Mouse (Mus musculus) gastrocnemius, adult 8-10 months (tissue): ENCODE data around the gene Samd10. TPM values are rescaled to one million over a fixed set of nuclear protein-coding genes. Genes with fewer than 3 reads are reported as not detected.
A peak's percentile ranks its signal among the peaks of the same experiment; 100 is the strongest.

Source experiments
- DNase-seq, 2 experiments: peaks; one replicate each; pipeline ENCODE4 v3.0.0; 2022; ENCODE audit warnings: low spot score in 2 of 2
- total RNA-seq, 4 experiments: library from RNA; stranded (reverse); gene quantifications; 2 replicates each; pipeline ENCODE4 v1.2.4; 2022

Gene Samd10
- total RNA-seq, 4 experiments from 2014 or later, result 1.7 to 4.6 (median 3.7) TPM

DNA sequence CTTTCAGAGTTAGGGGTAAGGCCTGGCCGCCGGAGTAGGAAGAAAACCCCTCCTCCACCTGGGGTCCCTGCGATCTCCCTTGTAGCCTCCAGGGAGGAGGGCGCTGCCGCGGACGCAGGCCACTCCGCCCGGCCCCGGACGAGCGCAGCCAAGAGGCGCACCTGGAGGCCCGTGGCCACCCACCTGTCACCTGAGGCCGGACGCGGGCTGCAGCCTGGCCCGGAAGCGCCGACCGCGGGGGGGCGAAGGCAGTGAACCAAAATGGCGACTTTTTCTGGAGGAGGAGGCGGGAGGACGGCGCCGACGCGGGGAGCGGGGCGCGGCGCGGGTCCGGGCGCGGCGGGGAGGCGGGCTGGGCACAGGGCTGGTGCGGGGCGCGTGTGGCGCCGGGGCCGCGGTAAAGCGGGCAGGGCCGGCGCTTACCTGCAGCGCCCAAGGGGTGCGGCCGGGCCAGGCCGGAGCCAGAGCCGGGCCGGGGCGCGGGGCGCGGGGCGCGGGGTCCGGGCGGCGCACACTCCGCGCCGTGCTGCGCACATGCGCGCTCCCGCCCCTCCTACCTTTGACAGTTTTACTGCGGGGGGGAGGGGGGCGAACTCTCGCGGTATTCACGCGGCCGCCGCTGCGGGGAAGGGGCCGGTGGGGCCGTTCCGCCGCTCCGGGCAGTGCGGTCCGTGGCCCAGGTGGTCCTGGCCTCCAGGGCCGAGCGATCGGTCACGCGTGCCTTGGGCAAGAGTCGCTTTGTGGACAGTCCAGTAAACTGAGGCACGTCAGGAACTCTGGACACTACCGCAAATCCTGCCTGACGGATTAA lies 6.6 kb downstream of the Samd10 start, which contains the start of gene Zfp512b:
Gene Zfp512b, minus strand, starts transcription at position 573 of the 811 bp plus-strand sequence.
- DNase-seq, result peak; percentile 44 to 60

- no peak for DNase-seq
Measured at GRCm38 (mm10) chr2:181591528-181592085, 7.4 kb downstream of the Samd10 start, which contains the start of gene Prpf6. Gene Prpf6, plus strand, starts transcription at chr2:181591868.

- no peak for DNase-seq
Measured at GRCm38 (mm10) chr2:181590471-181590870, 8.5 kb downstream of the Samd10 start.

DNA sequence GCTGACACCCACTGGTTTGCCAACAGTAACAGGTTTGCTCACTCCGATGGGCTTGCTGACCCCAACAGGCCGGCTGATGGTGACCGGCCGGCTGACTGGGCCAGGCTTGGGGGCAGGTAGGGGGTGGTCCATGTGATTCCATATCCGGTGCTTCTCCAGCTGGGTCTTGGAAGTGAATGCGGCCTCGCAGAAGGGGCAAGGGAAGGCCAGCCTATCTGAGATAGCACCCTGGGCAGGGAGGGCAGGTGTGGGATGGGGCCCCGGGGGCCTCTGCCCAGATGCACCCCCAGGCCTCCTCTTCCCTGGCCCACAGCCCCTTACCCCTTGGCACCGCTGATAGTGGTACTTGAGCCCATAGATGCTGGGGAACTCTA lies 9.3 kb downstream of the Samd10 start:
- DNase-seq, result no peak

DNA sequence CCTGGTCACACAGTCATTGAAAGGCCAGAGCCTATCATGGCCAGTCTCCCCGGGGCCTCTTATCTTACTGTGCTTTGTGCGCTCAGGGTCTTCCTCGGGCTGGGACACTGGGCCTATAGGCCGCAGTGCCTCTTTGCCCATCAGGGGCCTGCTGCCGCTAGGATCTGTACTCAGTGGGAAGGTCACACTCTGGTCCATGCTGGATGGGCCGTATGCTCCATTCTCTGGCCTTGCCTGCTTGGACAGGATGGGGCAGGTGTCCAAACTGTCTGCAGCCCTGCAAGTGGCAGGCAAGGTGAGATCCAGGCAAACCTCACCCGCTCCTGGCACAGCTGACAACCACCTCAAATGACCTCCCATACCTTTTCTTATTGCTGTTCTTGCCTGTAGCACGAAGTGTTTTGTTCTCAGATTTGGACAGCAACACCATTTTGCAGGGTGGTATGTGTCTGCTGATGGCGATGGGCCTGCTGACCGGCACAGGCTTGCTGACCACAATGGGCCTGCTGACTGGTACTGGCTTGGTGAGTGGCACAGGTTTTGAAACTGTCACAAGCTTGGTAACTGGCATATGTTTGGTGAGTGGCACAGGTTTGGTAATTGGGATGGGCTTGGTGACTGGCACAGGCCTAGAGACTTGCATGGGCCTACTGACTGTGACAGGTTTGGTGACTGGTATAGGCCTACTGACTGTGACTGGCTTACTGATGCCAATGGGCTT lies 9.8 kb downstream of the Samd10 start:
- no peak for DNase-seq

DNA sequence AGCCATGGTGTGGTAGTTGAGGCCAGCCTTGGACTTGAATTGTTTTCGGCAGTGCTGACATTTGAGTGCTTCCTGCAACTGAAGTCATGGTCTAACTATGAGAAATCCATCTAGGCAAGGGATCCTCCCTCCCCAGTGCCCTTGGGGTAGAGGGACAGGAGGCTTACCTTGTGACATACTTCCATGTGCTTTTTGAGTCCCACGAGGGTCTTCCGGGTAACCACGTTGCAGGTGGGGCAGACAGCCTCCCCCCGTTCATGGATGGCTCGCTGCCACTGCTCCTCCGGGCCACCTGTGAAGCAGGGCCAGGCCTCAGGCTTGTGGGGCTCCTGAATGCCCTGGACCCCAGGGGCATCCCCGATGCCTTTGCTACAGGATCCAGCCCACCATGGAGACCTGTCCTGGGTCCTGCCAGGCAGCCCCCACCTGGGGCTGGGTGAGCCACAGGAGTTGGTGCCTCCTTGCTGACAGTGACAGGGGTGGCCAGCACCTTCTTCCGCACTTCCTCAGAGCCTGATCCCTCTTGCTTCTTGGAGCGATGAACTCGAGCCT lies 10.7 kb downstream of the Samd10 start:
- DNase-seq, result no peak

GRCm38 (mm10) chr2:181587796-181588195 lies 11.2 kb downstream of the Samd10 start:
- DNase-seq, result no peak

DNA sequence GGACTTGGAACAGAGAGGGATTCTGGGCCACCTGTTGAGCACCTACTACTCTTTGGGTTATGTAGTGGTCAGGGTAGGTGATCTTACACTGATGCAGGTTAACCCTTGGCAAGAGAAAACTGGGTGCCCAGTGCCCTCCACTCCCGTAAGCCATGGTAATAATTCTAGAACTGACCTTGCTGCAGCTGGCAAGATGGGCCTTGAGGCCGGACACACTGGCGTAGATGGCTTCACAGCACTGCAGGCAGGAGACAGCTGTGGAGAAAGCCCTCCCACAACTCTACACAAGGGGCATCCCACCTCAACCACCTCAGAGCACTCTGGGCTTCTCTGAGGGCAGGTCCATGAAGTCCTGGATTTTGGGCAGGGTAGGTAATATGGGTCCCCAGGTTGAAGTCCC lies 12.9 kb downstream of the Samd10 start:
- DNase-seq, result no peak

DNA sequence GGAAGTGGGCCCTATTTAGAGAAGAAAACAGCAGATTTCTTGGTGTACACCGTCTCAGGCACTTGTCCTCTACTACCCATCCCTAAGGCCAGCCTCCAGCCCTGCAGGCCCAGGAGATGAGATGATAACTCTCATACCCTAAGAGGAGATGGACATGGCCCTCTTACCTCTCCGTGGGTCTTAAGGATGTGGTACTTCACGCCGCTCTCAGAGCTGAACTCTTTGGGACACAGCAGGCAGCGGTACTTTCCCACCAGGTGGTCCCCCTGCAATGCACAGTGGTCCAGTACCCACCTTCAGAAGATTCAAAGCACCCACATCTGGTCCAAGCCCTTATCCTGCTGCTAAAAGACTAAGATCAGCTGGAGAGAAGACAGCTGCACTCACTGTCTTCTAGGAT lies 13.5 kb downstream of the Samd10 start:
- DNase-seq, result no peak

DNA sequence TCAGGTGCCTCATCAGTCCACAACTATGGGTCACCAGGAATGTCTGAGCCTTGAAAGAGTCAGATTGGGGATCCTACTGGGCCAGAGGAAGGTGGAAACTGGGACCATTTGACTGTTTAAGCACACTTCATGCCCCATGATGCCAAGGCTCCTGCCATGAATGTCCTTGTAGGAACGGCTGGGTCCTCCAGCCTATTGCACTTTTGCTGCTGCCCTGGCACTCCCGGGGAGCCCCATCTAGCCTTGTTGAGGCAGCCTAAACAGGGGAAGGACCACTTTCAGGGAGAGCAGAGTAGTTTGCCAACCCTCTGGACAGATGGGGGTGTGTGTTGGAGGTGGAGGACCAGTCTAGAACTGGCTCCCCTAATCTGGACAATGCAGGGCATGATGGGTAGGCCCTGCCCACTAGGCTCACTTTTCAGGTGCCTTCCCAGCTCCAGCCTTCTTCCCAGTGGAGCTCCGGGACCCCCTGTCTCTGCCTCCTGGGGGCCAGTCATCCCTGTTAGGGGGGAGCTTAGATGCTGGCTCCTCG lies 14.5 kb downstream of the Samd10 start, which contains the start of gene Uckl1:
Gene Uckl1, minus strand, starts transcription at position 482 of the 532 bp plus-strand sequence.
- peak in 1 of 2 experiments; percentile 1 for DNase-seq

DNA sequence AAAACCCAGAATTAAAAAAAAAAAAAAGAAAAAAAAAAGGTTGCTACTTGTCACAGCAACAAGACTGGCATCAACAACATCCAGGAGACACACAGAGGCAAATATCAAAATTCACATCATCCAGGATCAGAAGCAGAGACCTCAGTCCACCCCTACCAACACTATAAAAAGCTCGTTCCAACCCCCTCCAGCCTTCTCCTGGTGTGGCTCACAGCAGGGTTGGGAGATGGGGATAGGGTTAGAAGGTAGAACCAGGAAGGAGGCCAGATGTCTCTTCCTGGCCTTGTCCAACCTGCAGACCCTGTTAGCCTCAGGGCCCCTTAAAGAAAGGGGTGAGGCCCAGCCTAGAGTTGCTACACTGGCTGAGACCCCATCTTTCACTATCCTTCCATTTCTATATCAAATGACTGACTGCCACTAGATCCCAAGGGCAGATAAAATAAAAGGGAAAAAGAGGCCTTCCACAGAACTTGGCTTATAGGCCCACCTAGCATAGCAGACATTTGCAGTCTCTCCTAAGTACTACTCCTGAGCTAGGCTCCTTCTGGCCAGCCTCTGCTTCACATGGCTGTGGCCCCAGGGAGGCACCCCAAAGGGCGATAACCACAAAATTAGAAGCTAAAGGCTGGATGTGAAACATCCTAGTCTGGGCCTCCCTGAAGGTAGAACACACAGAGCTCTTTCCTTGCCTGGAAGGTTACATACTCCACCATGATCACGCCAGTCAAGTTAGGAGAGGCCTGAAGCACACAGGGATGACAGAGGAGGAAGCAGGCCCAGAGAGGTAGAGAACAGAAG lies 15.4 kb downstream of the Samd10 start:
- peak in 1 of 2 experiments; percentile 1 for DNase-seq

GRCm38 (mm10) chr2:181582939-181583338 lies 16.1 kb downstream of the Samd10 start:
- peak in 1 of 2 experiments; percentile 1 for DNase-seq

- peak in 1 of 2 experiments; percentile 2 for DNase-seq
Measured at GRCm38 (mm10) chr2:181582358-181582757, 16.7 kb downstream of the Samd10 start.

DNA sequence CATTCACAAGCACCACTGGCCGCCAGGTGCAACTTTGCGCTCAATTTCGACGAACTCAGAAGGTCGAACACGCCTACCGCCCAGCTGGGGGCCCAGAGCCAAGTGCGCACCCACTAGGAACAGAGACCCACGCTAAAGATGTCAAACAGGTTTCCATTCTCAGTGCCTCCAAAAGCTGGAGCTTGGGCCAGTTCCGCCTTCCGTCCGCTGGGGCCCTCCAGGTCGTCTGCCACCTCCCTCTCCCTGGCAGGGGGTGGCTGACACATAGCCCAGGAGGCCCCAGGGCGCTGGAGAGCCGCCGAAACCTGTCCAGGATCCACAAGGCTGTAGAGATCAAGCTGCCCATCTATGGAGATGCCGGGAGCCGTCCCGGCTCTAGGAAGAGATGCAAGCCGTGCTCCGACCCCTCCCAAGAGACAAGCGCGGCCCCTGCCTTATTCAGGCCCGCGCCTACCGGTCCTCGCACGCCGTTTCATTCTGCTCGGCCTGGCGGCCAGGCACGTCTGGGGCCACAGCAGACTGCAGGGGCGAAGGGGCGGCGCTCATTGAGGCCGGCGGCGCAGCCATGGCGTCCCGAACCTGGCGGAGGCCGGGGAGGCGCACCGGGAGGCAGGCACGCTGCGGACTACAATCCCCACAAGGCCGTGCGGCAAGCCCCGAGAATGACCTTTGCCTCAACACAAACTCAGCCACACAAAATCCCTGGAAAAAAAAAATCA lies 17.5 kb downstream of the Samd10 start:
- peak; percentile 68 to 74 for DNase-seq

GRCm38 (mm10) chr2:181581016-181581401 lies 18.0 kb downstream of the Samd10 start:
- DNase-seq, result peak; percentile 64 to 72

- DNase-seq, result no peak
Measured at GRCm38 (mm10) chr2:181580131-181580772, 18.8 kb downstream of the Samd10 start.

GRCm38 (mm10) chr2:181579681-181580080 lies 19.3 kb downstream of the Samd10 start:
- DNase-seq, result no peak

- peak; percentile 54 to 65 for DNase-seq
Measured at GRCm38 (mm10) chr2:181578790-181579618, 20.0 kb downstream of the Samd10 start.
